Mouse (Mus musculus) intestine, embryonic 14.5 days (tissue): ENCODE data around the gene Gpt2. TPM values are rescaled to one million over a fixed set of nuclear protein-coding genes. Genes with fewer than 3 reads are reported as not detected.

Source experiments
- ATAC-seq: fragments of 200-750 bp; cut with Nextera tagmentation; replicated peaks from 2 replicates; pipeline ENCODE4 v1.8.0; 2017; ENCODE audit warnings: low read depth, moderate number of reproducible peaks, moderate TSS enrichment, moderate library complexity; ENCODE audit not compliant: low FRiP score, low TSS enrichment
- DNase-seq: peaks from one replicate; pipeline ENCODE4 v3.0.0-alpha.2; 2018; ENCODE audit warnings: low spot score
- H3K27ac ChIP-seq: fragments of 300-500 bp; sonication (generic); 2 replicates; pipeline ENCODE4 v1.5.1; 2014; ENCODE audit warnings: low read depth, mild to moderate bottlenecking, control low read depth
- H3K27me3 ChIP-seq: fragments of 300-500 bp; sonication (generic); replicated peaks from 2 replicates; pipeline ENCODE4 v1.6.1; 2014; ENCODE audit warnings: low read length, control low read depth; ENCODE audit not compliant: control insufficient read depth, insufficient read depth
- H3K36me3 ChIP-seq: fragments of 300-500 bp; sonication (generic); 2 replicates; pipeline ENCODE4 v1.6.1; 2014; ENCODE audit warnings: low read length, control low read depth; ENCODE audit not compliant: control insufficient read depth, insufficient read depth
- H3K4me1 ChIP-seq: fragments of 300-500 bp; sonication (generic); replicated peaks from 2 replicates; pipeline ENCODE4 v1.6.1; 2014; ENCODE audit warnings: low read length, control low read depth, mixed read lengths; ENCODE audit not compliant: control insufficient read depth, insufficient read depth
- H3K4me2 ChIP-seq: fragments of 300-500 bp; sonication (generic); 2 replicates; pipeline ENCODE4 v1.6.1; 2014; ENCODE audit warnings: low read length
- H3K4me3 ChIP-seq: fragments of 300-500 bp; sonication (generic); 2 replicates; pipeline ENCODE4 v1.5.1; 2014; ENCODE audit warnings: low read depth, low read length, control low read depth, mixed read lengths
- H3K9ac ChIP-seq: fragments of 300-500 bp; sonication (generic); 2 replicates; pipeline ENCODE4 v1.6.1; 2014; ENCODE audit warnings: mild to moderate bottlenecking, low read length
- H3K9me3 ChIP-seq: fragments of 300-500 bp; sonication (generic); 2 replicates; pipeline ENCODE4 v1.6.1; 2016; ENCODE audit warnings: low read length, control low read depth; ENCODE audit not compliant: control insufficient read depth
- WGBS: fragments of 180-500 bp; shearing (Covaris S2); extraction: QIAGEN DNeasy Blood & Tissue Kit; methylation state at CpG from one replicate; pipeline ENCODE4 v1.1.7; 2014; 5-methylcytosine and 5-hydroxymethylcytosine counted together
- polyA plus RNA-seq: library from polyadenylated mRNA; unstranded; fragments of >200 nt; fragmentation: Nextera tagmentation; extraction: Ambion mirVana; gene quantifications from 2 replicates; pipeline ENCODE4 v1.2.1, GENCODE M21; 2014

Gene Gpt2
- polyA plus RNA-seq, 1 experiment from 2014 or later = 19.7 TPM

GRCm38 (mm10) chr8:85459582-85459981, 32.8 kb upstream of the Gpt2 start:
- ATAC-seq (no peak), DNase-seq (no peak)
- WGBS = 69% methylated on average over 3 of the region's 3 CpGs

GRCm38 (mm10) chr8:85460804-85461203, 31.6 kb upstream of the Gpt2 start:
- H3K9ac ChIP-seq = no peak overlapping the region
- H3K4me1 ChIP-seq = no peaks in the 10 kb centered on the region
- no peak overlapping the region for H3K27ac ChIP-seq
- no peak overlapping the region for H3K4me2 ChIP-seq
- no peak overlapping the region for H3K4me3 ChIP-seq
- no peak for ATAC-seq
- DNase-seq = no peak
- no peaks in the 10 kb centered on the region for H3K9me3 ChIP-seq
- no peaks in the 10 kb centered on the region for H3K27me3 ChIP-seq
- 32% methylated on average over 5 of the region's 5 CpGs for WGBS
- H3K36me3 ChIP-seq = no peaks in the 10 kb centered on the region

More at GRCm38 (mm10) chr8:85459582-85459981, 32.8 kb upstream of the Gpt2 start:
- Histone ChIP-seq H3K4me1 (no peaks in the 10 kb centered on the region), H3K9ac (no peak overlapping the region), H3K27me3 (no peaks in the 10 kb centered on the region), H3K9me3 (no peaks in the 10 kb centered on the region), H3K4me2 (no peak overlapping the region), H3K36me3 (no peaks in the 10 kb centered on the region), H3K4me3 (no peak overlapping the region), H3K27ac (no peak overlapping the region)

GRCm38 (mm10) chr8:85461377-85461776, 31.0 kb upstream of the Gpt2 start:
- 84% methylated on average over 3 of the region's 3 CpGs for WGBS
- no peaks in the 10 kb centered on the region for H3K36me3 ChIP-seq
- H3K4me2 ChIP-seq = no peak overlapping the region
- DNase-seq = no peak
- no peaks in the 10 kb centered on the region for H3K27me3 ChIP-seq
- ATAC-seq = no peak
- H3K27ac ChIP-seq = no peak overlapping the region
- H3K9ac ChIP-seq = no peak overlapping the region
- no peaks in the 10 kb centered on the region for H3K4me1 ChIP-seq
- H3K4me3 ChIP-seq = no peak overlapping the region
- H3K9me3 ChIP-seq = no peaks in the 10 kb centered on the region

GRCm38 (mm10) chr8:85462441-85462840, 29.9 kb upstream of the Gpt2 start:
- Histone ChIP-seq H3K9me3 (no peaks in the 10 kb centered on the region), H3K4me1 (no peaks in the 10 kb centered on the region), H3K36me3 (no peaks in the 10 kb centered on the region), H3K4me2 (no peak overlapping the region), H3K27me3 (no peaks in the 10 kb centered on the region), H3K9ac (no peak overlapping the region), H3K4me3 (no peak overlapping the region), H3K27ac (no peak overlapping the region)
- DNase-seq = no peak
- WGBS = 73% methylated on average over 1 of the region's 1 CpGs
- ATAC-seq = no peak

GRCm38 (mm10) chr8:85464316-85464715, 28.1 kb upstream of the Gpt2 start:
- ATAC-seq (no peak), DNase-seq (no peak)
- H3K4me3 ChIP-seq = no peak overlapping the region

GRCm38 (mm10) chr8:85466056-85466455, 26.3 kb upstream of the Gpt2 start:
- H3K9me3 ChIP-seq = no peaks in the 10 kb centered on the region
- no peak overlapping the region for H3K4me3 ChIP-seq
- DNase-seq (no peak), ATAC-seq (no peak)
- H3K36me3 ChIP-seq = no peaks in the 10 kb centered on the region
- no peak overlapping the region for H3K9ac ChIP-seq
- H3K27ac ChIP-seq = no peak overlapping the region
- H3K27me3 ChIP-seq = no peaks in the 10 kb centered on the region
- no peaks in the 10 kb centered on the region for H3K4me1 ChIP-seq
- H3K4me2 ChIP-seq = no peak overlapping the region
- WGBS = 84% methylated on average over 4 of the region's 4 CpGs

More at GRCm38 (mm10) chr8:85464316-85464715, 28.1 kb upstream of the Gpt2 start:
- Histone ChIP-seq H3K9me3 (no peaks in the 10 kb centered on the region), H3K9ac (no peak overlapping the region), H3K4me2 (no peak overlapping the region), H3K27ac (no peak overlapping the region), H3K36me3 (no peaks in the 10 kb centered on the region), H3K27me3 (no peaks in the 10 kb centered on the region), H3K4me1 (no peaks in the 10 kb centered on the region)

GRCm38 (mm10) chr8:85470753-85471152, 21.6 kb upstream of the Gpt2 start:
- H3K4me3 ChIP-seq = no peak overlapping the region
- ATAC-seq = no peak
- WGBS = 82% methylated on average over 8 of the region's 8 CpGs
- no peaks in the 10 kb centered on the region for H3K27me3 ChIP-seq
- no peaks in the 10 kb centered on the region for H3K9me3 ChIP-seq
- no peaks in the 10 kb centered on the region for H3K36me3 ChIP-seq
- H3K4me1 ChIP-seq = no peaks in the 10 kb centered on the region
- no peak overlapping the region for H3K27ac ChIP-seq
- no peak overlapping the region for H3K9ac ChIP-seq
- no peak overlapping the region for H3K4me2 ChIP-seq
- DNase-seq = no peak

- H3K4me3 ChIP-seq = no peak overlapping the region
- no peaks in the 10 kb centered on the region for H3K9me3 ChIP-seq
- H3K27me3 ChIP-seq = no peaks in the 10 kb centered on the region
- no peak overlapping the region for H3K4me2 ChIP-seq
- no peaks in the 10 kb centered on the region for H3K4me1 ChIP-seq
- DNase-seq (no peak), ATAC-seq (no peak)
- no peaks in the 10 kb centered on the region for H3K36me3 ChIP-seq
- H3K27ac ChIP-seq = no peak overlapping the region
- H3K9ac ChIP-seq = no peak overlapping the region
- 74% methylated on average over 6 of the region's 6 CpGs for WGBS
Measured at GRCm38 (mm10) chr8:85472800-85473199, 19.6 kb upstream of the Gpt2 start.

GRCm38 (mm10) chr8:85473246-85473645, 19.1 kb upstream of the Gpt2 start:
- Histone ChIP-seq H3K27me3 (no peaks in the 10 kb centered on the region), H3K9me3 (no peaks in the 10 kb centered on the region), H3K27ac (no peak overlapping the region), H3K4me3 (no peak overlapping the region), H3K4me2 (no peak overlapping the region), H3K4me1 (no peaks in the 10 kb centered on the region), H3K36me3 (no peaks in the 10 kb centered on the region), H3K9ac (no peak overlapping the region)
- 69% methylated on average over 4 of the region's 4 CpGs for WGBS
- ATAC-seq = no peak
- no peak for DNase-seq
